Mouse (Mus musculus) cerebellum, adult 18-20 months (tissue): ENCODE data around the gene Dnajc9.

Experiments used
- DNase-seq, 2 experiments: peaks; one replicate each; pipeline ENCODE4 v3.0.0; 2021

The Dnajc9 gene

DNA sequence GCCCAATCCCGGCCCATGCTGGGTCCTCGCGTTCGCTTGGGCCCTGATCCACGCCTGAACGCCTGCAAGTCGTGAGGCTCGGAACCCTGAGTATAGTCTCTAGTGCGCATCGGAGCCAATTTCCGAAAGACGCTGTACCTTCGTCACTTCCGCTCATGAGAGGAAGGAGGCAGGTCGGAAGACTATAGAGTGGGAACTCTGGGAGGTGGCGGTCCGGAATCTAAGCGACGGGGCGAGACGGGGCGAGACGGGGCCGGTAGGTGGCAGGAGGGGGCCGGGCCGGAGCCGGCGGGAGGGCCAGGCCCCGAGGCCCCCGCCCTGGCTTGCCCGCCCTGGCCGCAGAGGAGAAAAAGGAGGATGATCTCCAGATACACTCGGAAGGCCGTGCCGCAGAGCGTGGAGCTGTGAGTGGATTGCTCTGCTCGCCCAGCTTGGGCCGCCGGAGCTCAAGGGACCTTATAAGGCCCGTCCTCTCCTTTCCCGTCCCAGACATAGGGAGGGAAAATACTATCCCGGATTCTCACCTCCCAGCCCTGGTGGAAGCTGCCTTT lies 40.6 kb downstream of the Dnajc9 start, which contains the start of the genes Ecd and Fam149b:
Gene Ecd (minus strand): TSS at position 131 of the 551 bp plus-strand sequence.
Gene Fam149b (plus strand): TSS at position 172 of the 551 bp plus-strand sequence.
- DNase-seq: peak; percentile 86 to 91

DNA sequence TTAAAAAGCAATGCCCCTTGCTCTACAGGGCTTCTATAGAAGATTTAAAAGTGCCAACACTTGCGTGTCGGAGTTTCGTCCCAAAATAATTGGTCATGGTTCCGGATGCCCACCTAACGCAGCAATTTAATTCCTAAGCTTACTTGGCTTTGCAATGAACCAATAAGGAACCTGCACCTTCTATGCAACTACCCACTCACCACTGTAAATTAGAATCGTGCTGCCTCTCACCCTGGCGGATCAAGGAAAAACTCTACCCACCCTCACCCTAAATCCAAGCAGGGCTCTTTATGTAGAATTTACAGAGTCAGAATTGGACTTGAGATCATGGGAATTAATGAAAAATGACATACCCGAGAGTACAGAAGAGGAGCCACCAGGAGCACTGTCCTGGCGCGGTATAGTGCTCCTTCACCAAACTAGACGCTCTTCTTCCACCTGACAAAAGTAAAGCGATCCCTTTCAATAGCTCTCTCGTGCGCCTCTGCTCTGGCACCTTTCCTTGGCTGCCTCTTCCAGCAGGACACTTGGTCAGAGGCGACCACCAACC lies 41.2 kb downstream of the Dnajc9 start:
- DNase-seq: no peak

DNA sequence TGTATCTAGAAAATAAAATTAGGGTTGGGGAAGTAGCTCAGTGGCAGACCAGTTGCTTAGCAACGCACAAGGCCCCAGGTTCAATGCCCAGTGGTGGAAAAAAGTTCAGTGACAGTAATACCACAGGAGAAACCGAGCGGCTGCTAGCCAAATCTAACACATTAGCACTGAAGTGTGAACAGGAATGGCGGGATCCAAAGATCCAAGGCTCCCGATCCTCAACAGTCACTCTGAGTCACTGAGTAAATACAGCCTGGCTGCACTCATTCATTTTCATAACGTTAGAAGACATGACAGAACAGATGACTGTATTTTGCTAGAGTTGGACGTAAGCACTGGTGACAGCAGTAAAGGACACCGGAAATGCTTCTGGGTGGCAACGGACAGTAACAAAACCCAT lies 42.8 kb downstream of the Dnajc9 start:
- no peak for DNase-seq

DNA sequence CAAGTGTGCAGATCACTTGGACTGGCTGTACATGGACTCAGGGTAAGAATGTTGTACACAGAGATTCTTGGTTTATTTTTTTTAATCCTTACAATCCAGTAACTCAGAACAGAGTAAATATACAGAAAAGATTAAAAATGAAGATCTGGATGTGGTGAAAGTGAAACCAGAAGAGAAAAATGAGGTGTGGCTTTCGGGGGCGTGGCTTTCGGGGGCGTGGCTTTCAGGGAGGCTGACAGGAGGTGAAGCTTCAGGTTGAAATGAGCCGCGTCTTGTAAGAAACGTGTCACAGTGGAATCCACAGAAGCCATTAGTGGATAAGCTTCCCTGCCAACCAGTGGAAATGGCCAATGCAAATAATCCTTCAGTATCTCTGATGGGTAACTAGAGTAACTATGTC lies 47.8 kb downstream of the Dnajc9 start:
- DNase-seq: no peak

DNA sequence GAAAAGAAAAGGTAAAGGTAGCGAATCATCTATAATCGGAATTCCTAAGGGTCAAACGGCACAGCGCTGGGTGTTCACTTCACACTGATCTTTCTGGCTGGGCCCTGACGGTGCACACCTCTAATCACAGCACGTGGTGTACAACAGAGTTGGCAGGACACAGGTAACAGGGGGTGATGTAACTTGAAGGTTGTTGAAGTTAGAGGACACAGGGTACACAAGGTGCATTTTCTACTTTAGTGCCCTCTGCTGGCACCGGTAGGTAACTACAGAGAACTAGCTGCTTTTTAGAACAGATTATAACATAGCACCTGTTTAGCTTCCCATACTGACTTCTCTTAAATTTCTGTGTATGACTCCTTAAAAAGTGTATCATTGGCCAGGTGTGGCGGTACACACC lies 48.6 kb downstream of the Dnajc9 start:
- DNase-seq: peak in 1 of 2 experiments; percentile 18

DNA sequence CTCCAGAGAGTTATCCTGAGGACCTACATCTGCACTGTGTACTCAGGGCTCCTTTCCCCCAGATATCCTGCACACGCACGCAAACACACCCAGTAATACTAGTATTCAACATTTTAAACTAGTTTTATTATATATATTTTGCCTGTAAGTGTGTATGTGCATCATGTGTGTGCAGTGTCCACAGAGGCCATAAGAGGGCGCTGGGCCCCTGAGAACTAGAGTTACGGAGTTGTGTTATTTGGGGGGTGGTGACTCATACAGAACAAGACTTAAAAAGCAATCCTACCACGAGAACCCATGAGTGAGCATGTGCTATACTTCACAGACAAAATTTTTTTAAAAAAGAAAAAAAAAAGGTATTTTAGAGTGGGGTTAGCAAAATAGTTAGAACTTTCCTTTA lies 49.3 kb downstream of the Dnajc9 start:
- DNase-seq: no peak
